7 mouse cellular contexts compared by ENCODE assay signal in genomic region chr4:116074145-116074675, GRCm38 (mm10). TPM values are rescaled to one million over a fixed set of nuclear protein-coding genes. Genes with fewer than 3 reads are reported as not detected.
DNase-seq lines count a peak whose midpoint lies in the region; ATAC-seq lines count a peak whose summit lies in the region.

No protein-coding gene starts in this region.

- DNase-seq in thymus, postnatal 25 days, result peak; percentile 19
- DNase-seq in thymus, postnatal 36 days, result no peak
- peak; percentile 59 for DNase-seq in embryo, embryonic 10.5 days (ENCODE audit: low spot score)
- peak; percentile 29 for DNase-seq in hindbrain, embryonic 11.5 days (ENCODE audit: low spot score)
- no peak for DNase-seq in layer of hippocampus, adult 8-10 months (ENCODE audit: low spot score in 2 of 2)
- no peak for DNase-seq in cerebellum, adult 11 months

- no peak overlapping the region for H3K27ac ChIP-seq in hindbrain, embryonic 11.5 days (ENCODE audit: low read depth, low read length)

- H3K4me1 ChIP-seq in hindbrain, embryonic 11.5 days (replicated peaks; ENCODE audit: control insufficient read depth, insufficient read depth, low read length), result peaks cover 9% of the 10 kb centered on the region

- no peaks in the 10 kb centered on the region for H3K27me3 ChIP-seq in hindbrain, embryonic 11.5 days (ENCODE audit: control insufficient read depth, insufficient read depth, low read length)

- H3K9ac ChIP-seq in hindbrain, embryonic 11.5 days (ENCODE audit: low read depth, low read length), result peak overlapping the region; percentile 98

- H3K4me2 ChIP-seq in hindbrain, embryonic 11.5 days (replicated peaks; ENCODE audit: low read depth, low read length), result peak overlapping the region; percentile 52

- H3K9me3 ChIP-seq in hindbrain, embryonic 11.5 days (ENCODE audit: control insufficient read depth, low read length), result no peaks in the 10 kb centered on the region

- no peak for ATAC-seq in hindbrain, embryonic 11.5 days (ENCODE audit: low FRiP score)
- peak; percentile 24; the same call in 1 of the 2 replicates for ATAC-seq in megakaryocyte progenitor cell, adult 5-6 weeks (replicated peaks; ENCODE audit: poor library complexity)

- H3K4me3 ChIP-seq in hindbrain, embryonic 11.5 days (ENCODE audit: low read depth, low read length), result peak overlapping the region; percentile 99

- peaks cover 2% of the 10 kb centered on the region; the same call in 1 of the 2 replicates for H3K36me3 ChIP-seq in hindbrain, embryonic 11.5 days (ENCODE audit: control insufficient read depth, insufficient read depth, low read length)

- WGBS in hindbrain, embryonic 11.5 days, result 4% methylated on average over 8 of the region's 8 CpGs

RNA-seq across cellular contexts. Expression of gene Uqcrh, which starts 0.7 kb away (rescaled TPM):
- 413 and 425 TPM in 2 replicates for polyA plus RNA-seq in hindbrain, embryonic 11.5 days (2014; fragmentation: Nextera tagmentation; extraction: Ambion mirVana)
- total RNA-seq in megakaryocyte progenitor cell, adult 5-6 weeks (2015), result 497 and 547 TPM in 2 replicates
- 395 and 400 TPM in 2 replicates for total RNA-seq in megakaryocyte progenitor cell, adult 5-6 weeks (2017)
- total RNA-seq in layer of hippocampus, adult 8-10 months (2022), result 100 to 1,000 TPM; 402 to 415 (median 406) TPM

RNA-seq across cellular contexts. Expression of gene Lrrc41, which starts 0.9 kb away (rescaled TPM):
- 65.5 and 72.3 TPM in 2 replicates for polyA plus RNA-seq in hindbrain, embryonic 11.5 days (2014; fragmentation: Nextera tagmentation; extraction: Ambion mirVana)
- 19.9 and 22.1 TPM in 2 replicates for total RNA-seq in megakaryocyte progenitor cell, adult 5-6 weeks (2015)
- 16.1 and 23.7 TPM in 2 replicates for total RNA-seq in megakaryocyte progenitor cell, adult 5-6 weeks (2017)
- 10 to 100 TPM; 45.7 to 49.3 (median 47.9) TPM for total RNA-seq in layer of hippocampus, adult 8-10 months (2022)

RNA-seq across cellular contexts. Expression of gene Nsun4, which starts 20.5 kb away (rescaled TPM):
- polyA plus RNA-seq in hindbrain, embryonic 11.5 days (2014; fragmentation: Nextera tagmentation; extraction: Ambion mirVana), result 19.3 and 20.7 TPM in 2 replicates
- total RNA-seq in megakaryocyte progenitor cell, adult 5-6 weeks (2015), result 8.2 and 8.9 TPM in 2 replicates
- 8.7 and 8.9 TPM in 2 replicates for total RNA-seq in megakaryocyte progenitor cell, adult 5-6 weeks (2017)
- 10 to 100 TPM; 10.6 to 11.8 (median 11.7) TPM for total RNA-seq in layer of hippocampus, adult 8-10 months (2022)

RNA-seq across cellular contexts. Expression of gene Rad54l, which starts 49.3 kb away (rescaled TPM):
- polyA plus RNA-seq in hindbrain, embryonic 11.5 days (2014; fragmentation: Nextera tagmentation; extraction: Ambion mirVana), result 42.1 and 46.9 TPM in 2 replicates
- total RNA-seq in megakaryocyte progenitor cell, adult 5-6 weeks (2015), result 23.4 and 26.0 TPM in 2 replicates
- total RNA-seq in megakaryocyte progenitor cell, adult 5-6 weeks (2017), result 27.2 and 33.9 TPM in 2 replicates
- 1 to 10 TPM in 1 of 4 experiments, under 1 TPM in 3; 0.41 to 1.1 (median 0.72) TPM for total RNA-seq in layer of hippocampus, adult 8-10 months (2022)

RNA-seq across cellular contexts. Expression of gene Pomgnt1, which starts 49.4 kb away (rescaled TPM):
- 49.0 and 52.3 TPM in 2 replicates for polyA plus RNA-seq in hindbrain, embryonic 11.5 days (2014; fragmentation: Nextera tagmentation; extraction: Ambion mirVana)
- 8.2 and 13.1 TPM in 2 replicates for total RNA-seq in megakaryocyte progenitor cell, adult 5-6 weeks (2015)
- 12.5 and 16.9 TPM in 2 replicates for total RNA-seq in megakaryocyte progenitor cell, adult 5-6 weeks (2017)
- total RNA-seq in layer of hippocampus, adult 8-10 months (2022), result 10 to 100 TPM; 69.7 to 76.0 (median 72.0) TPM

Comparison
In these comparisons a context has a peak if more than half of its experiments do, and no peak if none do; other contexts are left out.
1. DNase-seq: peak in thymus, postnatal 25 days (single experiment), embryo, embryonic 10.5 days (single experiment) and hindbrain, embryonic 11.5 days (single experiment); none in thymus, postnatal 36 days (0 of 2), layer of hippocampus, adult 8-10 months (0 of 2) and cerebellum, adult 11 months (single experiment).